Mouse (Mus musculus): Measurements from ENCODE around the gene Bricd5.

- no peak for TF ChIP-seq GATA1 (IDR thresholded peaks at IDR 0.05; ENCODE audit: low read length)
- no peak for TF ChIP-seq TAL1 (IDR thresholded peaks at IDR 0.05; ENCODE audit: low read length)
These were observed 10.1 kb upstream of the Bricd5 start for GRCm38 (mm10) chr17:24463374-24464133.

All from erythroblast, embryonic 14.5 days (primary cell).